Mouse (Mus musculus): Measurements from ENCODE around the gene Nrsn2. TPM values are rescaled to one million over a fixed set of nuclear protein-coding genes. Genes with fewer than 3 reads are reported as not detected.
"Not testable (repeated sequence)": the region's sequence is repeated elsewhere in the genome, so short reads cannot be mapped to it uniquely, and the experiment has no call there.

The Nrsn2 gene
- total RNA-seq, 2 experiments from 2014 or later, result 96.7 to 104 TPM

DNA sequence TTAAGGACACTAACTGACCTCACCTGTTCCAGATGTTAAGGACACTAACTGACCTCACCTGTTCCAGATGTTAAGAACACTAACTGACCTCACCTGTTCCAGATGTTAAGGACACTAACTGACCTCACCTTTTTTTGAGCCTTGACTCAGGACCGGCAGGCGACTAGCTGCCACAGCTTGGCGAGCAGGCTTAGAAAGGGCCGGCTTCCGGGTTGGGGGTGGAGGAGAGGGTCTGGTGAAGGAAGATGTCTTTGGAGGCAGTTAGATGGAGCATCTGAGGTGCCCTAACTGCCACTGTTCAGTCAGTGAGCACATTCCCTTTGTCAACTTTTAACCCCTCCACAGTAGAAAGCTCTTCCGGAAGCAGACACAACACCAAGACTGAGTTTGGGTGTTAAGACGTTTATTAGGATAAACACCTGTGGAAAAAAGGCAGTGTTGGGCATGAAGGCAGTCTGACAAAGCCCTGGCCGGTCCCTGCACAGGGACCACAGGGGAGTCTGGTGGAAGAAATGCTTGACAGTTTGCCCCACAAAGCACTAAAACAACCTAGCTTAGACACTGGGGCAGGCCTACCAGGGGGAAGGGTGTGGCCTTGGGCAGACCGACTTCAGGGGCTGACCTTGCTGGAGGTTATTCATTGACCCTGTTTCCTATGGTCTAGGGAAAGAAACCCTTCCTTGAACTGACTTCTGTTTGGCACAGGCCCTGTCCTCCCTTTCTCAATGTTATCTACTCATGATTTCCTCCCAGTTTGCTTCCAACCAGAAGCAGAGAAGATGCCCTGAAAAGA is 17.0 kb upstream of the Nrsn2 start:
- DNase-seq (ENCODE audit: low spot score in 2 of 2), result no peak

DNA sequence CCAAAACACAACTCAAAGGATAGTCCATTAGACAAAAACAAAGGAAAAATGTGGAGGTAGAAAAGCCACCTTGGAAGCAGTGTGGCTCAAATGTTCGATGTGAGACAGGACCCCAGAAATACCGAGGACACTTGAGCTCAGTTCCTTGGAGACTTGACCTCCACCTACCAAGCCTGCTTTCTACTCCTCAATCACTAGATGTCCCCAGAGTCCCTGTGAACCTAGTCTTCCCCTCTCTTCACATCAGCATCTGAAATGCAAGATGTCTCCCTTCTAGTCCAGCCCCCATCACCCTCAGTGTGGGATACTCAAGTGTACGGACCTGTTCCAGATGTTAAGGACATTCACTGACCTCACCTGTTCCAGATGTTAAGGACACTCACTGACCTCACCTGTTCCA is 16.3 kb upstream of the Nrsn2 start:
- DNase-seq (ENCODE audit: low spot score in 2 of 2), result peak in 1 of 2 experiments; percentile 26

DNA sequence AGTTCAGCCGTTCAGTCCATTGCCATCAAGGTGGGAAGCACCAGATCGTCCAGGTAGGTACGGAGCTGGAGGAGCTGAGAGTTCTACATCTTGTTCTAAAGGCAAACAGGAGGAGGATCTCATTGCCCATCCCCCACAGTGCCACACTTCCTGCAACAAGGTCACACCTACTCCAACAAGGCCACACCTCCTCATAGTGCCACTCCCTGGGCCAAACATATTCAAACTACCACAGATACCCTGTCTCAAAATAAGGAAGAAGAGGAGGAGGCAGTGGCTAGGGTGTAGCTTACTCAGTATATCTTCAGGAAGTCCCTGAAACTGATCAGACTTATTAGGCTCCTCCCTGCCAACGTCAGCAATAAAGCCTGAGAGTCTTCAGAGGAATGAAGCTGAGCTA is 7.8 kb upstream of the Nrsn2 start:
- no peak for DNase-seq (ENCODE audit: low spot score in 2 of 2)

DNA sequence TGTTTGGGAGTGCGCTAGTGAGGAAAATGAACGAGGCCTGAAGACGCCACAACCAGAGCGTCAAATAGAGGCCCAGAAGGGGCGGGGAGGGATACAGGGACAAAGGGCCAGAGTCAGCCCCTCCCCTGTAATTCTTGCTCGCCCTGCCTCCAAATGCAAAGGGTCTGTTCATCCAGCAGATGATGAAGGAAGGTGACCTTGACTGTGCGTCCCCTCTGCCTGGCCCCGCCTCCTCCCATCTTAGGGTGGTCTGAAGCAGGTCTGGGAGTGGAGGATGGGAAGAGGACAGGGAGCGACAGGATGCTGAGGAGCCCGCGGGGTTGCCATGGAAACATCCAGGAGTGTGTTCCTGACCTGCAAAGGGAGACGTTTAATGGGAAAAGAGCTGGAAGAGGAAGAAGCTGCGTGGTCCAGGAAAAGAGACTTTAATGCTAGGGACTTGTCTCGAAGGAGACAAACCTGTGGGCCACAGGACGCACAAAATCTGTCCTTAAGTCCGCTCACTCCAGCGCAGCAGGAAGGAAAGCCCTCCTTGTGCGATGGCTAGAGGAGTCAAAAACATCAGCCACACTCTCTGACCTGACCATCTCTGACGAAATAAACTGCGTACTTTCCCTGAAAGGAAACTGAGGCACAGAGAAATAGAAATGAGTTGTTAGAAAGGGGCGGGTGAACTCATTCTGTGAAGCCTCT is 640 bp downstream of the Nrsn2 start:
- DNase-seq (ENCODE audit: low spot score in 2 of 2), result peak; percentile 38 to 57

DNA sequence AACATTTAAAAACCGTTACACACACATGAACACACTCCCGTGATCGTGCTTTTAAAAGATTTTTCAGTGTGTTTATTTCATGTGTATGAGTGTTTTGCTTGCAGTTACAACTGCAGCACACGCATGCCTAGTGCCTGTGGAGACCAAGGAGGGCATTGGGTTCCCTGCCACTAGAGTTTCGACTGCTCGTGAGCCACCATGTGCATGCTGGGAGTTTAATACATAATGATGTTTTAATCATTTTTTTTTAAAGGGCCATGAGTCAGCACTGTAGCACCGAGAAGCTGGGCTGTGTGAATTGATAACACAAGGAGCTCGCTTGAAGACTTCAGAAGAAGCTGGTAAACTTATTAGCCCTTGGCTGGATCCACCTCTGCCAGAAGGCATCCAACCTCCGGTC is 2.9 kb downstream of the Nrsn2 start:
- DNase-seq (ENCODE audit: low spot score in 2 of 2), result no peak

DNA sequence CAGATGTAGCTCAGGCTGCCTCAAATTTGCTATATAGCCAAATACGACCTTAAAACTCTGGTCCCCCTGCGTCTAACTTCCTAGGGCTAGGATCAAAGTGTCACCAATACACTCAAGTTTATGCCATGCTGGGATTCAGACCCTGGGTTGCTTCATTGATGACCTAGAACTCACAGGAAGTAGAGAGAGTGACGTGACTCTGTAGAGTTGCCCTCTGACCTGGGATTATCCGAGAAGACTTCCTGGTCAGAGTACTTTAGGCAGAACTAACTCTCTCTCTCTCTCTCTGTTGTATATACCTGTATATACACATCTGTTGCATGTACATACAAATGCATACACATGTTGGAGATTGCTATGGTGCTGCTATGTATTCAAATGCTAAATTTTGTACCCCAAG is 3.8 kb downstream of the Nrsn2 start:
- DNase-seq (ENCODE audit: low spot score in 2 of 2), result no peak

DNA sequence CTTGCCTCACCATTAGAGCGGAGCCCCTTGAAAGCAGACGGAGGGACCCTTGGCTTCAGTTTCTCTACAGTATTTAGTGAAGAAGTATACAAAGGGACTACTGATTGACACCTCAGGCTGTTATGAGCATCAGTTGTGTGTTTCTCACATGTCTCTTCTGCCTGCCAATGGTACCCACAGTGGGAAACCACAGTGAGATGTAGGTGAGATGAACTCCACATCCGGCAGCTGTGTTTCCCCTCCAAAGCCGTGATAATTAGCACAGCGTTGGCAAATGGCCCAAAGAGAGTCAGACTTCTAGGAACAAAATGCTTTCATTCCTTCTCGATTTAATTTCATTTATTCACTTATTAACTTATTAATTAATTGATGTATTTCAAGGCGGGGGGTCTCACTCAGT is 4.3 kb downstream of the Nrsn2 start:
- no peak for DNase-seq (ENCODE audit: low spot score in 2 of 2)

DNA sequence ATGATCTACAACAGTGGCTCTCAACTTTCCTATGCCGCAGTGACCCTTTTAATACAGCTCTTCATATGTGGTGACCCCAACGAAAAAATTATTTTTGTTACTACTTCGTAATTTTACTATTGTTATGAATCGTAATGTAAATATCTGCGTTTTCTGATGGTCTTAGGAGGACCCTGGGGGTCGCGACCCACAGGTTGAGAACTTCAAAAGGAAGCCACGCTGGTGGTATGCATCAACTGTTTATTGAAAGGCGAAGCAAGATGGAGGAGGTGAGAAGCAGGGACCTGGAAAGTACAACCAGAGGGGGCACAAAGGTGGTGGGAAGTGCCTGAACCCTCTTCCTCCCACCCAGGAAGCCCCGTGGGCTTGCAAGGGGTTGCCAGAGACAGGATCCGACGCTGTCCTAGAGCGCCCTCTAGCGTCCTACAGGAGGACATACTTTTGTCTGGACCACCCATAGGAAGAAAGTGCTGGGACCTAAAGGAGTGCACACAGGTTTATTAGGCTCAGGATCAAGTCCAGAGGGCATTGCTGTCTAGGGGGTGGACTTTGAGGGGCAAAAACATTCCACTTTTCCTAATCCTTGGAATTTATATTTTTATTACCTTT is 7.8 kb downstream of the Nrsn2 start:
- DNase-seq (ENCODE audit: low spot score in 2 of 2), result peak; percentile 39 to 58

DNA sequence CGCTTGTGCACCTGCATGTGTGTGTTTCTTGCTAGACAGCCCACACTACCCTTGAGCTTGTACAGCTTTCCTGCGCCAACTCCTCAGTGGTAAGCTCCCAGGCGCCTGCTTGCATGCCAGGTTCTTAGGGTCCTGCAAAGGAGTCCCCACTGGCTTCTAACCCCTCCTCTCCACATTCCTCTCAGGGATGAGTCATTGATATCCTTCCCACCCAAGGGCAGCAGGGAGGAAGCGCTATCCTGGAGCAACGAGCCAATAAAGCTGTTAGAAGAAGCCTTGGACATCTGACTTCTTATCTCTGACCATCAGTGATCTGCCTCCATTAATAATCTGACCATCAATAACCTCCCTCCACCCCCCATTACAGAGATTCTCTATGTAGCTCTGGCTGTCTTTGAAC is 8.5 kb downstream of the Nrsn2 start:
- DNase-seq (ENCODE audit: low spot score in 2 of 2), result no peak

DNA sequence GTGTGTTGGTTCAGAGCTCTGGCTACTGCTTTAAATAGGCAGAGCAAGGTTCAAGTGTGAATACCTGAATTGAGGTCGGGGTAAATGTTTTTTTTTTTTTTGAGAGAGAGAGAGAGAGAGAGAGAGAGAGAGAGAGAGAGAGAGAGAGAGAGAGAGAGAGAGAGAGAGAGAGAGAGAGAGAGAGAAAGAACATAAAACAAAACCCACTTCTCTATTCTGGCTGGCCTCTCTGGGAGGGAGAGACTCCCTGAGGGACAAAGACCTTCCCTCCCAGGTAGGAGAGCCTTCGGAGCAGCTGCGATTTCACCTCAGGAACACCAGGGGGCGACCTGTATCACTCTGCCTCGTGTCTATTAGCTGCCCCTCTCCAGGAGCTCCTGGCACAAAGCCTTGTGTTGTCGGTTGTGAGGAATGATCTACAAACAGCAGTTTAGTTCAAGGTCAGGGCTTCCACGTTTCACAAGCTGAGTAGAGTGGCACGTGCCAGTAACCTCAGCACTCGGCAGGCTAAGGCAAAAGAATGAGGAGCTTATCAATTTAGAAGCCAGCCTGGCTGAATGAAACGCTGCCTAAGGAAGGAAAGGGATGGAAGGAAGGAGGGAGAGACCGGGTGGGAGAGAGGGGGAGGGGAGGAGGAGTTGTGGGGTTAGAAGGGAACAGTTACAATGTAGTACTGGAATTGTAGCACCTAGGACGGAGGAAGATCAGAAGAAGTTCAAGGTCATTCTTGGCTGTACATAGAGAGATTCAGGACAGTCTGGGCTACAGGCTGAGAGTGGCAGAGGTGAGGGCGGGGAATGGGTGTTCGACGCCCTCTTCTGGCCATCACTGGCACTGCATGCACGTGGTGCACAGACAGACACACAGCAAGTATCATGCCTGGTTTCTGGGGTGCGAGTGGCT is 12.9 kb downstream of the Nrsn2 start:
- peak; percentile 57 to 72 for DNase-seq (ENCODE audit: low spot score in 2 of 2)

DNA sequence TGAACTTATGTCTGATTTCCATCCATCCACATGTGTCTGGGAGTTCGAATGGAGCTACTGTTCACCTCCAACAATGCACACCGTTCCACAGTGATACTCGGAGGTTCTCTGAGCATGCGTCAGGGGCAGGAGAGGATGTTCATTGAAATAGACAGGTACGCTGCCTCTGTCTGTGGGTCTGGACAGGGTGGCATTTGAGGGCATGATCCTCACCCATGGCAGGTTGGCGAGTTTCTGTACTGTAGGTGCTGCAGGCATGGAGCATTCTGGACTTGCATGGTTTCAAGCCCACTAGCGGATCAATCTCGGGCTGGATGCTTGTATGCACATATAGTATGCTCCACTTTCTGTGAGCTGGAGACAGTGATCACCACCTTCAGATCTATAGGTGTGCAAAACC is 15.2 kb downstream of the Nrsn2 start:
- DNase-seq (ENCODE audit: low spot score in 2 of 2), result no peak

DNA sequence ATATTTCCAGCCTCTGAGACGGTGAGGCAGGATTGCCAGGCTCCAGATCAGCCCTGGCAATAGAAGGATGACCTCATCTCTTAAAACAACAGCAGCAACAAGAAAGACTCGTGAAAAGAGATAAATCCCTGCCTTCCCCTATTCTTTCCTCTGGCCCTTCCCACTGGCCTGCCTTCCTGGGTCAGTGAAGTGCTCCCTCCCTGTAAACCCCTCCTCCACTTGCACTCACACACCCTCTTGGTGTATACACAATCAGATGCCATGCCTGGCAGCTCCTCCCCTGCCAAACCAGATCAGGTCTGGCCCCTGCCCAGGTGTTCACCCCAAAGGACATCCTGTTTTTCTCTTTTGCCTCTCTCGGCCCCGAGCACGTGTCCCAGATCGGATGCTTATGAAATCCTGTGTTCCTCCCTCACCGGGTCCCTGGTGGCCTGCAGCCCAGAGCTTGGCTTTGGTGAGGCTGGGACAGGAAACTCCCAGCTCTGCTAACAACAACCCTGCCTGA is 16.1 kb downstream of the Nrsn2 start:
- DNase-seq (ENCODE audit: low spot score in 2 of 2), result no peak

DNA sequence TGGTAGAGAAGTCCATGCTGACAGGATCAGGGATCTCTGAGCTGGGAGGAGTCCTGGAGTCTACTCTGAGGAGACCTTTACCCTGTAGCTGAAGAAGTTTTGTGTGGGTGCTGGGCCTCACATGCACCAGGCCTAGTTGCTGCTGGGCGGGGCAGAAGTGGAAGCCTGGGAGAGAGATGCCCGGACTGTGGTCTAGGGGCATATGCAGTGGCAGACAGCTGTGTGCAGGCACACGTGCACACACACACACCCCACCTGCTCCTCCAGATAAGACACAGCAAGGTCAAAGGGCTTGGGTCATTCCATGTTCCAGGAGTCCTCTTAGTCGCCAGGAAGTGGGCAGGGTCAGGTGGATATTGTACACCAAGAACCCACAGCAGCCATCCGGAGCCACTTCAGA is 16.8 kb downstream of the Nrsn2 start:
- DNase-seq (ENCODE audit: low spot score in 2 of 2), result no peak

DNA sequence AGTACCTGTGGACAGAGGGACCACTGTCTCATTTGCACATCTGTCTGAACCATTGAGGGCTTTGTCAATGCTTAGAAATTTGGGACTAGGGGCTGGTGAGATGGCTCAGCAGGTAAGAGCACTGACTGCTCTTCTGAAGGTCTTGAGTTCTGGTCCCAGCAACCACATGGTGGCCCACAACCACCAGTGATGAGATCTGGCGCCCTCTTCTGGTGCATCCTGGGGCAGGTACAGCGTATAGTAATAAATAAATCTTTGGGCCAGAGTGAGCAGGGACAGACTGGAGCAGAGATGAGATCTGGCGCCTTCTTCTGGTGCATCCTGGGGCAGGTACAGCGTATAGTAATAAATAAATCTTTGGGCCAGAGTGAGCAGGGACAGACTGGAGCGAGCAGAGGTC is 17.5 kb downstream of the Nrsn2 start:
- not testable (repeated sequence) for DNase-seq (ENCODE audit: low spot score in 2 of 2)

DNA sequence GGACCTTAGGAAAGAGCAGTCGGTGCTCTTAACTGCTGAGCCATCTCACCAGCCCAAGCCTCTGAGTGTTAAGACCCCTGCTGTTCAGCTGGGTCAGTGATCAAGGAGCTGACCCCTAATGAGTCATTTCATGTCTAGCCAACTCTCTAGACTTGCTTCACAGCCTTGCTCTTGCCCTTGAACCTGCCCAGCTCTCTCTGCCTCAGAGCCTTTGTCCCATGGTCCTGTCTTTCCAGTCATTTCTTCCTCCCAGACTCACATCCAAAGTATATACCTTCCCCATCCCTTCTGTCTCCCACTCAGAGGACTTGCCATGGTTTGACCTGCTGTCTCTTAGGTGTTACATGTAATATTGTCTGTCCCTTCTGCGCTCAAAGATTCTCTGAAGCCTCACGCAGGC is 19.2 kb downstream of the Nrsn2 start:
- DNase-seq (ENCODE audit: low spot score in 2 of 2), result no peak

DNA sequence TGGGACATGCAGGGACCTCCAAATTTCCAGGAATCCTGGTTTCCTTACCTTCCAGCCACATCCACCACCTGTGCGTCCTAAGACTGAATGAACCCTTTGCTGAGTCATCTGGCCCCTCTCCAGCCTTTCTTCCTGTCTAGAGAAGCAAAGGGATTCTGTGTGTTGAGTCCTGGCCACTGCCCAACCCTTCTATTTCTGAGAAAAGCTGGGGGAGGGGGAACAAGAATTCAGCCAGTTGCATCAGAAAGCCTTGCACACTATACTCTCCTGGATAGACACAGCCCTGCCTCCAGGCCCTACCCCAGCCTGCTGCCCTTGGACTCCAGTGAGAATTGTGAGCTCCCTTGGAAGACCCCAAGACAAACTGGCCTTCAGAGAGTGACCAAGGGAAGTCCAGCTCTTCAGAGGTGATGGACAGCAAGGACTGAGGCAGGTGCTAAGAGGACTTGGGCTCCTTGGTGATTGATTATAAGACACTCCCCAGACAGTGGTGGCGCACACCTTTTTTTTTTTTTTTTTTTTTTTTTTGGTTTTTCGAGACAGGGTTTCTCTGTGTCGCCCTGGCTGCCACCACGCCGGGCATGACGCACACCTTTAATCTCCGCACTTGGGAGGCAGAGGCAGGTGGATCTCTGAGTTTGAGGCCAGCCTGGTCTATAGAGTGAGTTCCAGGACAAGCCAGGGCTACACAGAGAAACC is 26.4 kb downstream of the Nrsn2 start:
- peak; percentile 42 to 48 for DNase-seq (ENCODE audit: low spot score in 2 of 2)

DNA sequence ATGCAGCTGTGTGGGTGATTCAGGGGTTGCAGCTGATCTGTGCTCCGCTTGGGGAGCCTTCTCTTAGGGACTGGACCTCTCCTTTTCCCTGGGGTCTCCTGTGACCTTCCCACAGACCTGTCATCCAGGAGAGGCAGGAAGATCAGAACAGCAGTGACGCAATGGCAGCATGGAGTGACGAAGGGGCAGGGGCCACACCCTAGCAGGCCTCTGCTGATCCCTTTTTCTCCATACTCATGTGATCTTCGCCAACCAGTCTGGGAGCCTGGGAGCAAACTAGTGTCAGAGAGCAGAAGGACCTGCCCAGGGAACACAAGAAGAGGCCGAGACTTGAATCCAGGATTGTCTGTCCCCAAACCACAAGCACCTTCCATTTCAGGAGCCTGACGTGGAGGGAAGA is 27.2 kb downstream of the Nrsn2 start:
- no peak for DNase-seq (ENCODE audit: low spot score in 2 of 2)

DNA sequence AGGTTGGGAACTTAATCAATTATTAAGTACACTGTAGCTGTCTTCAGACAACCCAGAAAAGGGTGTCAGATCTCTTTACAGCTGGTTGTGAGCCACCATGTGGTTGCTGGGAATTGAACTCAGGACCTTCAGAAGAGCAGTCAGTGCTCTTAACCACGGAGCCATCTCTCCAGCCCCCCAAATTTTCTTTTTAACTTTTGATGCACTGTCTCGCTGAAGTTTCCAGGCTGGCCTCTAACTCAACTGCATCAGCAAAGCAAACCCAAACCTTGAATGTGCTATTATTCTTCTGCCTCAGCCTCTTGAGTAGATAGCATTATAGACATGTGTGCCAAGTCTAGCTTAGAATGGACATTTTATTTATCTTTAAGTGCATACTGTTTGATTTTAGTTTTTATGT is 28.7 kb downstream of the Nrsn2 start:
- DNase-seq (ENCODE audit: low spot score in 2 of 2), result no peak

DNA sequence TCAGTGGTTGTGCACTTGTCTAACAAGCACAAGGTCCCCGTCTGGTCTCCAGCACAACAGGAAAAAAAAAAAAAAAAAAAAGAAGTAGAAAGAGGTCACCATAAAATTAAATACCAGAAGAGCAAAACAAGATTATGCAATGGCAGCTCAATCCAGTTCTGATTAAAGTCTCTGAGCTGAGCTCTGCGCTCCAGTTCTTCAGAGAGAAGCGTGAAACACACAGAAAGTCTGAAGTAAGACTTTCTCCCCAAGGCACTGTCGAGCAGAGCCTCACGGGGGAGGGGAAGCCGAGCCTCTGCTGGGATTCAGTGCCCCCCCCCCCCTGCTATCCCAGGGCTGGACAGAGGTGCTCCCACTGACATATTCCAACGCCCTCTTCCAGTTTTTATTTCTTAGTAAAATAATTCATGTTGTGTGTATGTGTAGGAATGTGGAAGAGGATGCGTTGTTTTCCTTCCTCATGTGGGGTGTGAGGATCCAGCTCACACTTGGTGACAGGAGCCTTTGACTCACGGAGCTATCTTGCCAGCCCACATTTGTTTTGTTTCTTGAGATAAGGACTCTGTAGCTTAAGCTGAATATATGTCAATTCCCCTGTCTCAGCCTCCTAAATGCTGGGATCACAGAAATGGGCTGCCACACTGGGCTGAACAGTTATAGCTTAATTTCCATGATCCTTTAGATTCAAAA is 29.5 kb downstream of the Nrsn2 start:
- DNase-seq (ENCODE audit: low spot score in 2 of 2), result no peak

DNA sequence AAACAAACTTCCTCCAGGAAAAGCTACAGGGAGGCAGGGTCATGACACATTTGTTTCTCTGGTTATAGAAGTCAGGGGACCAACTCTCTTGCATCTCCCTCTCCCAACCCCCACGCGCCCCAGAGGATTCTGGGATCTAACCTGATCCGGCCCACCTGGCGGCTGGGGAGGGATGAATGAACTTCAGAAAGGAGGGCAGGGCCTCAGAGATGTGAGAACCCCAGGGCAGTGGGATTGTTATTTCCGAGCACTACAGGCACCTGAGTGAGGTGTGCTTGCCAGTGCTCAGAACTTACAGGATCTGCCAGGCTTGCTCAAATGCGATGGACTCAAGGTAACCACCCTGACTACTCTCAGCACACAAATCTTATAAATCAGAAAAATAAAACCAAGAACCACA is 31.0 kb downstream of the Nrsn2 start:
- no peak for DNase-seq (ENCODE audit: low spot score in 2 of 2)

Data from left cerebral cortex, adult 18-20 months (tissue).